Mouse (Mus musculus) limb, embryonic 15.5 days (tissue): ENCODE results near the gene Arhgap15. TPM values are rescaled to one million over a fixed set of nuclear protein-coding genes. Genes with fewer than 3 reads are reported as not detected.

Experiments used
- ATAC-seq: fragments of 200-750 bp; cut with Nextera tagmentation; 2 replicates; pipeline ENCODE4 v1.8.0; 2017; ENCODE audit warnings: low read depth, moderate TSS enrichment; ENCODE audit not compliant: insufficient number of reproducible peaks, low FRiP score, low TSS enrichment
- H3K27ac ChIP-seq: fragments of 300-500 bp; sonication (generic); 2 replicates; pipeline ENCODE4 v1.5.1; 2015; ENCODE audit warnings: moderate library complexity, mild to moderate bottlenecking, inconsistent platforms
- H3K27me3 ChIP-seq: fragments of 300-500 bp; sonication (generic); 2 replicates; pipeline ENCODE4 v1.6.1; 2015; ENCODE audit warnings: inconsistent platforms
- H3K36me3 ChIP-seq: fragments of 300-500 bp; sonication (generic); 2 replicates; pipeline ENCODE4 v1.6.1; 2015; ENCODE audit warnings: inconsistent platforms
- H3K4me1 ChIP-seq: fragments of 300-500 bp; sonication (generic); 2 replicates; pipeline ENCODE4 v1.6.1; 2015; ENCODE audit warnings: inconsistent platforms
- H3K4me2 ChIP-seq: fragments of 300-500 bp; sonication (generic); 2 replicates; pipeline ENCODE4 v1.6.1; 2015; ENCODE audit warnings: mild to moderate bottlenecking, inconsistent platforms
- H3K4me3 ChIP-seq: fragments of 300-500 bp; sonication (generic); 2 replicates; pipeline ENCODE4 v1.5.1; 2015; ENCODE audit warnings: mild to moderate bottlenecking, inconsistent platforms
- H3K9ac ChIP-seq: fragments of 300-500 bp; sonication (generic); 2 replicates; pipeline ENCODE4 v1.6.1; 2015; ENCODE audit warnings: inconsistent platforms
- H3K9me3 ChIP-seq: fragments of 300-500 bp; sonication (generic); 2 replicates; pipeline ENCODE4 v1.6.1; 2016; ENCODE audit warnings: inconsistent platforms
- WGBS: fragments of 180-500 bp; shearing (Covaris S2); methylation state at CpG from one replicate; pipeline ENCODE4 v1.1.7; 2015; 5-methylcytosine and 5-hydroxymethylcytosine counted together
- polyA plus RNA-seq: library from polyadenylated mRNA; unstranded; fragments of >200 nt; fragmentation: Nextera tagmentation; extraction: Ambion mirVana; gene quantifications from 2 replicates; pipeline ENCODE4 v1.2.1, GENCODE M21; 2015

Arhgap15 gene
- polyA plus RNA-seq, 1 experiment from 2014 or later = 2.7 TPM

- Histone ChIP-seq H3K4me2 (no peak overlapping the region), H3K27ac (no peak overlapping the region), H3K9ac (no peak overlapping the region), H3K36me3 (no peaks in the 10 kb centered on the region), H3K4me1 (0 out of 2 replicates have a peak, but pooled peaks cover 4% of the 10 kb centered on the region), H3K4me3 (no peak overlapping the region), H3K27me3 (no peaks in the 10 kb centered on the region), H3K9me3 (no peaks in the 10 kb centered on the region)
- ATAC-seq = no peak
- WGBS = 84% methylated on average over 5 of the region's 5 CpGs
Observed at GRCm38 (mm10) chr2:44065067-44065466, 316.4 kb downstream of the Arhgap15 start.

GRCm38 (mm10) chr2:44068151-44068840 lies 319.7 kb downstream of the Arhgap15 start:
- Histone ChIP-seq H3K4me1 (no peaks in the 10 kb centered on the region), H3K27me3 (no peaks in the 10 kb centered on the region), H3K9ac (no peak overlapping the region), H3K36me3 (no peaks in the 10 kb centered on the region), H3K9me3 (no peaks in the 10 kb centered on the region), H3K4me3 (no peak overlapping the region), H3K4me2 (no peak overlapping the region), H3K27ac (no peak overlapping the region)
- ATAC-seq = no peak
- WGBS = 75% methylated on average over 7 of the region's 7 CpGs

GRCm38 (mm10) chr2:44068906-44069305 lies 320.3 kb downstream of the Arhgap15 start:
- Histone ChIP-seq H3K36me3 (no peaks in the 10 kb centered on the region), H3K4me2 (no peak overlapping the region), H3K9me3 (no peaks in the 10 kb centered on the region), H3K27ac (no peak overlapping the region), H3K27me3 (no peaks in the 10 kb centered on the region), H3K4me1 (no peaks in the 10 kb centered on the region), H3K4me3 (no peak overlapping the region), H3K9ac (no peak overlapping the region)
- 75% methylated on average over 2 of the region's 2 CpGs for WGBS
- ATAC-seq = no peak

DNA sequence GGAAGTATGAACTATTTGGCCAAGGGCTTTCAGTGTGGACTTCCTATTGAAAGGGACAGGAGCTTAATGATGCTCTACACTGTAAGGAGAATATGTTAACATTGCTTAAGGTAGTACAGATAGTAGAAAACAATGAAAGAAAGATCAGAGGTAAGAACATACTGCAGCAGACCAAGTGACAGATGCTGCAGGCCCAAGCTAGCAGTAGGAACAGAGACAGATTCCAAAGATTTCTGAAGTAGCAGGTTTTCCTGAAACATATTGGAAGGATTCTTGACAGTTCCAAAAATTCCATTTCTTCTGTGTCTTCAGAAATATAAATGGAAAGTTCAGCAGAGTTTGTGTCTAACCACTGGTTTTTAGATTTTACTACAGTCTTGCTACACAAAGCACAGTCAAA lies 327.9 kb downstream of the Arhgap15 start:
- Histone ChIP-seq H3K27ac (no peak overlapping the region), H3K4me1 (no peaks in the 10 kb centered on the region), H3K9ac (no peak overlapping the region), H3K9me3 (no peaks in the 10 kb centered on the region), H3K36me3 (no peaks in the 10 kb centered on the region), H3K4me3 (no peak overlapping the region), H3K27me3 (no peaks in the 10 kb centered on the region), H3K4me2 (no peak overlapping the region)
- ATAC-seq = no peak

GRCm38 (mm10) chr2:44080530-44080929 lies 331.9 kb downstream of the Arhgap15 start:
- Histone ChIP-seq H3K36me3 (no peaks in the 10 kb centered on the region), H3K4me2 (no peak overlapping the region), H3K4me3 (no peak overlapping the region), H3K4me1 (no peaks in the 10 kb centered on the region), H3K9me3 (no peaks in the 10 kb centered on the region), H3K9ac (no peak overlapping the region), H3K27ac (no peak overlapping the region), H3K27me3 (no peaks in the 10 kb centered on the region)
- 76% methylated on average over 6 of the region's 6 CpGs for WGBS
- ATAC-seq = no peak

DNA sequence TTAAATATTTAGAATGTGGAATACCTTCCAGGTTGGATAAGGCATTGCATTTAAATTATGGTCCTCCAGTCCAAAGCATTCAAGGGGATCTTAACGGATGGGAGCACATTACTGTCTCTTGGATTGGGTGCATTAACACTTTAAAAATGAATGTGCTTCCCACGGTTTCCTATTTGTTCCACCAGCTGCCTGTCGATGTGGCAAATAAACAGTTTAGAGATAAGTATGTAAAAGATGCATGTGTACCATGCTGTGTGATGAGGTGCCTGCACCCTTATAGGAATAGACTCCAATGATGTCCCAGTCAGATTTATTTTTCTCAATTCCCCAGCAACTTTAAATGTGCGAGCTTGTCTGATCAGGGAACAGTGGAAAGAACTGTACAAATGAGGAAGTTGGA lies 332.6 kb downstream of the Arhgap15 start:
- Histone ChIP-seq H3K27ac (no peak overlapping the region), H3K4me3 (no peak overlapping the region), H3K9me3 (no peaks in the 10 kb centered on the region), H3K36me3 (no peaks in the 10 kb centered on the region), H3K4me2 (no peak overlapping the region), H3K27me3 (no peaks in the 10 kb centered on the region), H3K9ac (no peak overlapping the region), H3K4me1 (no peaks in the 10 kb centered on the region)
- 87% methylated on average over 4 of the region's 4 CpGs for WGBS
- no peak for ATAC-seq

DNA sequence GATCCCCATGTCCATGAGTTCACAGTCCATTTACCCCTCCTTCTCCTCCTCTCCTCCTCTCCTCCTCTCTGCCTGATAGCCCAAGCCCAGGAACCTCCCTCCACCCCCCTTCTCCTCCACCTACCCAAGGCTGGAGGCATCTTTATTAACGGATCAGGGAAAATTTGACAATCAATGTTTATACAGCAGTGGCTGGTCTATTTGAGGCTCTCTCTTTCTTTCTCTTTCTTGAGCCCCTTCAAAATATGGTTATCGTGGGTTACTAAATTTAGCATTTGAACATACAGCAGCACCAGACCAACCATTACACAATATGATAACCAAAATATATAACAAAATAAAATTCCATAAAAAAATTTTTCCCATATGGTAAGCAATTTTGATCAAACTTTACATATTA lies 335.8 kb downstream of the Arhgap15 start:
- no peak for ATAC-seq
- H3K27me3 ChIP-seq = no peaks in the 10 kb centered on the region
- no peak overlapping the region for H3K4me2 ChIP-seq
- H3K4me3 ChIP-seq = no peak overlapping the region
- no peaks in the 10 kb centered on the region for H3K4me1 ChIP-seq
- H3K27ac ChIP-seq = no peak overlapping the region
- no peaks in the 10 kb centered on the region for H3K9me3 ChIP-seq
- 71% methylated on average over 2 of the region's 2 CpGs for WGBS
- H3K9ac ChIP-seq = no peak overlapping the region
- no peaks in the 10 kb centered on the region for H3K36me3 ChIP-seq

- WGBS = 55% methylated on average over 5 of the region's 5 CpGs
Observed at GRCm38 (mm10) chr2:44086403-44087056, 337.9 kb downstream of the Arhgap15 start.

GRCm38 (mm10) chr2:44098552-44098951 lies 349.9 kb downstream of the Arhgap15 start:
- H3K9ac ChIP-seq = no peak overlapping the region
- no peaks in the 10 kb centered on the region for H3K36me3 ChIP-seq
- no peak for ATAC-seq
- no peaks in the 10 kb centered on the region for H3K27me3 ChIP-seq
- H3K4me1 ChIP-seq = peaks cover 8% of the 10 kb centered on the region; the same call in 1 of the 2 replicates
- H3K9me3 ChIP-seq = no peaks in the 10 kb centered on the region
- 69% methylated on average over 4 of the region's 4 CpGs for WGBS
- H3K27ac ChIP-seq = no peak overlapping the region
- no peak overlapping the region for H3K4me2 ChIP-seq
- no peak overlapping the region for H3K4me3 ChIP-seq

More at GRCm38 (mm10) chr2:44086403-44087056, 337.9 kb downstream of the Arhgap15 start:
- H3K4me3 ChIP-seq = no peak overlapping the region
- no peak overlapping the region for H3K27ac ChIP-seq
- H3K9me3 ChIP-seq = no peaks in the 10 kb centered on the region
- H3K36me3 ChIP-seq = no peaks in the 10 kb centered on the region
- H3K27me3 ChIP-seq = no peaks in the 10 kb centered on the region
- no peak for ATAC-seq
- H3K4me2 ChIP-seq = no peak overlapping the region
- H3K4me1 ChIP-seq = no peaks in the 10 kb centered on the region
- no peak overlapping the region for H3K9ac ChIP-seq

DNA sequence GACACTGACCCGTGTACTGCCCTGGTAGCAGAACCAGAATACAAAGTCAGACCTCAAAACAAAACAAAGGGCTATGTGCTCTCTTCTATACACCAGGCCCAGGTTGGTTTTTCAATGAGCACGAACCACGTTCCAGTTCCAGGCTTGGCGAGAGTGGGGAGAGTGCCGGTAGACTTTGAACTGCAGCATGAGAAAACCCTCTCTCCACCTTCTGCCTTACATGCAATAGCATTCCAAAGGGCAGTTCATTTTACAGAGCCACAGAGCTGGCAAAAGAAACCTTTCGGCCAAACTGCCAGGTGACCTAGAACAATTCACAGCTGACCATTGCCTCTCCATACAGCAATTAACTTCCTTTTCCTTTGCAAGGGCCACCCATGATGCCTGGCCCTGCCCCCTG lies 353.7 kb downstream of the Arhgap15 start:
- Histone ChIP-seq H3K27me3 (no peaks in the 10 kb centered on the region), H3K4me1 (peaks cover 22% of the 10 kb centered on the region), H3K9ac (no peak overlapping the region), H3K9me3 (no peaks in the 10 kb centered on the region), H3K27ac (peak overlapping the region; percentile 63; the same call in 1 of the 2 replicates), H3K4me2 (no peak overlapping the region), H3K36me3 (no peaks in the 10 kb centered on the region), H3K4me3 (no peak overlapping the region)
- ATAC-seq = no peak
- 76% methylated on average over 6 of the region's 6 CpGs for WGBS

DNA sequence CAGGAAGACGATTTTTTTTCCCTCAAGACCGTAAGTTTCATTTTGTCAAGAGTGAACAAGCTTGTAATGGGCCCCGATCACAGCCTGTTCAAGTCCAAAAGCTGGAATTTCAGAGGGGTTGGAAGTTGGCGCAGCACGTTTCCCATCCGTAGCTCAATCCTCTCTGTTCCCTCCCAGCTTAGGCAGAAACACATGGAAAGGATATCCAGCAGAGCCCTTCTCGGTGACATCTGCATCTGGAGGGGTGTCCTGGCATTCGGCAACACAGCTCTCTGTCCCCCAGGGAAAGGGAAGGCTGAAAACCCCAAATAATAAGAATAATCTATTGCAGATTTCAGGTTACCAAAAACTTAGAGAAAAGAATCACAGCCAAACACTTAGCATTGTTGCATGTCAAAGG lies 354.7 kb downstream of the Arhgap15 start:
- no peaks in the 10 kb centered on the region for H3K36me3 ChIP-seq
- H3K4me3 ChIP-seq = no peak overlapping the region
- peak overlapping the region; percentile 63 for H3K27ac ChIP-seq
- H3K9ac ChIP-seq = no peak overlapping the region
- no peak overlapping the region for H3K4me2 ChIP-seq
- H3K27me3 ChIP-seq = no peaks in the 10 kb centered on the region
- H3K4me1 ChIP-seq = peaks cover 22% of the 10 kb centered on the region
- H3K9me3 ChIP-seq = no peaks in the 10 kb centered on the region
- WGBS = 42% methylated on average over 8 of the region's 8 CpGs
- no peak for ATAC-seq

GRCm38 (mm10) chr2:44103742-44104141 lies 355.1 kb downstream of the Arhgap15 start:
- H3K9me3 ChIP-seq = no peaks in the 10 kb centered on the region
- 62% methylated on average over 5 of the region's 5 CpGs for whole genome bisulfite sequencing
- no peak overlapping the region for H3K9ac ChIP-seq
- no peaks in the 10 kb centered on the region for H3K36me3 ChIP-seq
- peak overlapping the region; percentile 74 for H3K27ac ChIP-seq
- no peak overlapping the region for H3K4me3 ChIP-seq
- peaks cover 22% of the 10 kb centered on the region for H3K4me1 ChIP-seq
- H3K4me2 ChIP-seq = no peak overlapping the region
- no peaks in the 10 kb centered on the region for H3K27me3 ChIP-seq
- ATAC-seq = no peak
